Mouse (Mus musculus): Measurements from ENCODE around the gene Cebpa. TPM values are rescaled to one million over a fixed set of nuclear protein-coding genes. Genes with fewer than 3 reads are reported as not detected.

The Cebpa gene
- 66.5 and 135 TPM in 2 replicates for polyA plus RNA-seq (2012; rRNA removed; ENCODE audit: low replicate concordance)

DNA sequence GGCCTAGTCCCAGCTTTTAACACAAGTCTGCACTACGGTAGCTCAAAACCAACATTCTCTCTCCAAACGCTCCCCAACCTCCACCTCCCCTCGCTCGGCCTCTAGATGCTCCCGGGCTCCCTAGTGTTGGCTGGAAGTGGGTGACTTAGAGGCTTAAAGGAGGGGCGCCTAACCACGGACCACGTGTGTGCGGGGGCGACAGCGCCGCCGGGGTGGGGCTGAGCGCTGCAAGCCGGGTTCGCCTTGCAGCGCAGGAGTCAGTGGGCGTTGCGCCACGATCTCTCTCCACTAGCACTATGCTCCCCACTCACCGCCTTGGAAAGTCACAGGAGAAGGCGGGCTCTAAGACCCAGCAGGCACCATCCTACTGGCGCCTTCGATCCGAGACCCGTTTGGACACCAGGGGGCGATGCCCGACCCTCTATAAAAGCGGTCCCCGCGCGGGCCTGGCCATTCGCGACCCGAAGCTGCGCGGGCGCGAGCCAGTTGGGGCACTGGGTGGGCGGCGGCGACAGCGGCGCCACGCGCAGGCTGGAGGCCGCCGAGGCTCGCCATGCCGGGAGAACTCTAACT, at the start of gene Cebpa:
Cebpa (plus strand) TSS at position 453 of the 573 bp plus-strand sequence.

Other genes with a start within 250 kb of the Cebpa start
- gene Pepd, start 206.9 kb upstream of the Cebpa start, polyA plus RNA-seq (2012; rRNA removed; ENCODE audit: low replicate concordance), result 147 and 853 TPM in 2 replicates
- gene Cebpg, start 62.7 kb upstream of the Cebpa start, polyA plus RNA-seq (2012; rRNA removed; ENCODE audit: low replicate concordance), result 2.1 and 3.6 TPM in 2 replicates
- 0.21 and 3.0 TPM in 2 replicates for gene Slc7a10, start 67.1 kb downstream of the Cebpa start, polyA plus RNA-seq (2012; rRNA removed; ENCODE audit: low replicate concordance)
- 4.8 and 6.0 TPM in 2 replicates for gene Lrp3, start 96.2 kb downstream of the Cebpa start, polyA plus RNA-seq (2012; rRNA removed; ENCODE audit: low replicate concordance)
- 0.78 and 1.1 TPM in 2 replicates for gene Gpatch1, start 199.1 kb downstream of the Cebpa start, polyA plus RNA-seq (2012; rRNA removed; ENCODE audit: low replicate concordance)
- gene Rhpn2, start 214.9 kb downstream of the Cebpa start, polyA plus RNA-seq (2012; rRNA removed; ENCODE audit: low replicate concordance), result 18.1 and 19.7 TPM in 2 replicates

Measured in duodenum, adult 2 months (tissue).